Mouse (Mus musculus) adrenal gland, postnatal 25 days (tissue): ENCODE data around the gene Sh3bgrl3. TPM values are rescaled to one million over a fixed set of nuclear protein-coding genes. Genes with fewer than 3 reads are reported as not detected.

Experiments
- DNase-seq: peaks from one replicate; pipeline ENCODE4 v3.0.0; 2021; ENCODE audit warnings: mixed read lengths
- total RNA-seq: library from RNA; stranded (reverse); gene quantifications from 2 replicates; pipeline ENCODE4 v1.2.3, GENCODE M21; 2021

Gene Sh3bgrl3
- total RNA-seq, 1 experiment from 2014 or later: 73.2 TPM

DNA sequence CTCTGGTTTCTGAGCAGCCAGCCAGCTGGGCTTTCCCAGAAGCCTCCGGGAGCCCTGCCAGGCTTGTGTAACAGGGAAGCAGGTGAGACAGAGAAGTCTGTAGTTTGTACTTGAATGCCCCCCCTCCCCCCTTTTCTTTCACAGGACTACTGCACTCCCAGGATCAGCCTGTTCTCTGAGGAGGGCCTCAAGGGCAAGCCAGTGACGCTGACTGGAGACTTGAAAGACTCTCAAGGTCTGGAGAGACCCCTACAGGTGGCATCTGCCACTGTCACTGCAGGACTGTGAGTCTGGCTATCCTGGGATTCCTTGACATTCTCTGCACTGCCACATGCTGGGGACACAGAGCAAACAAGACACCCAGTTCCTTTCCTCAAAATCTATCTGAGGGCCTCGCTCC, 49.9 kb downstream of the Sh3bgrl3 start:
- no peak for DNase-seq

Other genes with a start within 250 kb of the Sh3bgrl3 start
- 14.7 and 21.3 TPM in 2 replicates for gene Rps6ka1, start 241.0 kb downstream of the Sh3bgrl3 start, total RNA-seq
- gene Hmgn2, start 160.1 kb downstream of the Sh3bgrl3 start, total RNA-seq: 391 and 425 TPM in 2 replicates
- gene Dhdds, start 127.9 kb downstream of the Sh3bgrl3 start, total RNA-seq: 45.2 and 55.0 TPM in 2 replicates
- not detected in 2 replicates for gene Lin28a, start 109.9 kb downstream of the Sh3bgrl3 start, total RNA-seq
- not detected in 2 replicates for gene Zfp683, start 75.0 kb downstream of the Sh3bgrl3 start, total RNA-seq
- 0.15 TPM in 1 of 2 replicates, not detected in the other for gene Crybg2, start 68.0 kb downstream of the Sh3bgrl3 start, total RNA-seq
- 3.5 and 8.4 TPM in 2 replicates for gene Cd52, start 33.7 kb downstream of the Sh3bgrl3 start, total RNA-seq
- 8.1 and 9.4 TPM in 2 replicates for gene Ubxn11, start 26.2 kb downstream of the Sh3bgrl3 start, total RNA-seq
- gene Cep85, start 58.3 kb upstream of the Sh3bgrl3 start, total RNA-seq: 15.7 and 19.2 TPM in 2 replicates
- gene Gm7534, start 74.2 kb upstream of the Sh3bgrl3 start, total RNA-seq: not detected in 2 replicates
- gene Catsper4, start 98.6 kb upstream of the Sh3bgrl3 start, total RNA-seq: not detected in 2 replicates
- gene Cnksr1, start 109.6 kb upstream of the Sh3bgrl3 start, total RNA-seq: 0.49 TPM in 1 of 2 replicates, not detected in the other
- gene E130218I03Rik, start 114.9 kb upstream of the Sh3bgrl3 start, total RNA-seq: not detected in 2 replicates
- gene Zfp593, start 116.8 kb upstream of the Sh3bgrl3 start, total RNA-seq: 8.8 and 10.3 TPM in 2 replicates
- gene Gm30191, start 118.1 kb upstream of the Sh3bgrl3 start, total RNA-seq: not detected in 2 replicates
- gene Grrp1, start 125.3 kb upstream of the Sh3bgrl3 start, total RNA-seq: 6.2 and 8.3 TPM in 2 replicates
- 19.7 and 20.2 TPM in 2 replicates for gene Pdik1l, start 159.1 kb upstream of the Sh3bgrl3 start, total RNA-seq
- not detected in 2 replicates for gene Trim63, start 186.3 kb upstream of the Sh3bgrl3 start, total RNA-seq
- 21.1 and 21.5 TPM in 2 replicates for gene Slc30a2, start 214.4 kb upstream of the Sh3bgrl3 start, total RNA-seq